Mouse (Mus musculus) c-Kit-positive CD71-positive TER-119-negative erythroid progenitor cells, embryonic 14.5 days (primary cell): Measurements from ENCODE around the gene Sh3rf3.

Experiments
- DNase-seq: peaks from one replicate; pipeline ENCODE4 v3.0.0-alpha.2; 2013; ENCODE audit warnings: low read depth

The Sh3rf3 gene

GRCm38 (mm10) chr10:58854548-58855198, 41.5 kb downstream of the Sh3rf3 start:
- no peak for DNase-seq

- no peak for DNase-seq
Observed at GRCm38 (mm10) chr10:58855199-58855751, 42.1 kb downstream of the Sh3rf3 start.

- no peak for DNase-seq
Observed at GRCm38 (mm10) chr10:58855814-58856213, 42.7 kb downstream of the Sh3rf3 start.

DNA sequence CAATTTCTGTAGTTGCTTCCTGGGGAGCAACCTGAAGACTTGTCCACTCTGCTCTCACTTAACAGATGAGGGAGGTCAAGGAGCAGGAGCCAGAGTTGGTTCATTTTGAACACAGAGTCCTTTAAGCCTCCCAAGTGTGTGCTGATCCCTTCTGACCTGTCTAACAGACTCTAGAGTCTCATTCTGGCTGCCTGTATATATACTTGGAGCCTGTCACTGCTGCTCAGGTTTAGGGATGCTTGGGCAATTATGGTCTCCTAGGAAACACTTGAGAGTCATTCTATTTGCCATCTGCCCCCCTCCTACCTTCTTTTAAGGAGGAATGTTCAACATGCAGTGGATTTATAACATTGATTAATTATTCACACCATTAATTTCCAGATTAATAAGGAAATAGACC, 43.6 kb downstream of the Sh3rf3 start:
- DNase-seq = no peak

GRCm38 (mm10) chr10:58864735-58865134, 51.6 kb downstream of the Sh3rf3 start:
- no peak for DNase-seq

GRCm38 (mm10) chr10:58867536-58867935, 54.4 kb downstream of the Sh3rf3 start:
- no peak for DNase-seq

- no peak for DNase-seq
Observed at GRCm38 (mm10) chr10:58869836-58870235, 56.7 kb downstream of the Sh3rf3 start.

- no peak for DNase-seq
Observed at GRCm38 (mm10) chr10:58871149-58871820, 58.1 kb downstream of the Sh3rf3 start.

GRCm38 (mm10) chr10:58871821-58872577, 58.8 kb downstream of the Sh3rf3 start:
- DNase-seq = no peak

GRCm38 (mm10) chr10:58877835-58878234, 64.7 kb downstream of the Sh3rf3 start:
- no peak for DNase-seq

GRCm38 (mm10) chr10:58878636-58879035, 65.5 kb downstream of the Sh3rf3 start:
- no peak for DNase-seq

GRCm38 (mm10) chr10:58882741-58883140, 69.6 kb downstream of the Sh3rf3 start:
- DNase-seq = no peak

GRCm38 (mm10) chr10:58885351-58885750, 72.2 kb downstream of the Sh3rf3 start:
- no peak for DNase-seq

DNA sequence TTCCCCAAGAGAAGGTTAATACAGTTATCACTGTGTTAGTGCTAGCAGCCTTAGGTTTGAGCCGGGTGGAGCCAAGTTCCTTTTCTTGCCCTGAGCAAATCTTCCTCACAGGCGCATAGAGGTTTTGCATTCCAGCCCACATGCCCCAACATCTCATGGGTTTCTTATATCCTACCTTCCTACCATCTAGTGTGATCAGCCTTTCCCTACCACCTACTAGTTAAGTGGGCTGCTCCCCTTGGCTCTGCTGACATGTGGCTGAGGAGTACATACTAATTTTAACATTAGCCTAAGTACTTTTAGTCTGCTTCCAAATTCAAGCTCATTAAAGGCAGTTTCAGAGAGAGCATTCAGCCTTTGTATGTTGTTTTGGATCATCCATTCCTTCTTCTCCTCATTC, 72.7 kb downstream of the Sh3rf3 start:
- DNase-seq = no peak

DNA sequence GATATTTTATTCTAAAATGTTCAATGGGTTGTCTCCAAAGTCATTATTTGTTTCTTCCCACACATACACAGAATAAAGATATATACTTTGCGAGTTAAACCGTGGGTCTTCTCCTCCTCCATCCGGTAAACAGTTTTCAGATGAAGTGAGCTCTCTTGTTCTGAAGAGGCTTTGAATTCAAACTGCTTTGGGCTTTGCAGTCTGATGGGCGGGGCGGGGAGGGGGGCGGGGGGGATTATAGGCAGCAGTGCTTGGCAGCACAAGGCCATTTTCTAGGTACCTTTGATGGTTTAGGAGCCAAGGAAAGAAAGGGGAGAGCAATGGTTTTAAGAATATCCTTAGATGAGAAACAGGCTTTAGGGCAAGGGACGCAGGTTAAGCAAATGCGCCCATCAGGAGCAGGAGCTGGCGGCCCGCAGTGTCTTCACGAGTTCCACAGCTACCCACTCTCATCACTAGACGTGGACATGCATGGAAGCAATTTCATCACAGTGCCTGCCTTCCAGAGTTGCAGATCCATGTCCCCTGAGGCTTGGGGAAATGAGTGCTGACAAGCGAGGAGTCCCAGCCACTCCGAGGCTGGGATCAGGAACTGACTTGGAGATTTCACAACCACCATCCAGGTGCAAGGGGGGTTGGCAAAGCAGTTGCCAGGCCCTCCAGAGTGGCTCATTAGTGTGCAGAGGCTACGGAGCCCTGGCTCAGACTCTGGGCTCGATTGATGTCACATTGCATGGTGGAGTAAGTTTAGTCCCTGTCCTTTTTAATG, 77.7 kb downstream of the Sh3rf3 start:
- no peak for DNase-seq

DNA sequence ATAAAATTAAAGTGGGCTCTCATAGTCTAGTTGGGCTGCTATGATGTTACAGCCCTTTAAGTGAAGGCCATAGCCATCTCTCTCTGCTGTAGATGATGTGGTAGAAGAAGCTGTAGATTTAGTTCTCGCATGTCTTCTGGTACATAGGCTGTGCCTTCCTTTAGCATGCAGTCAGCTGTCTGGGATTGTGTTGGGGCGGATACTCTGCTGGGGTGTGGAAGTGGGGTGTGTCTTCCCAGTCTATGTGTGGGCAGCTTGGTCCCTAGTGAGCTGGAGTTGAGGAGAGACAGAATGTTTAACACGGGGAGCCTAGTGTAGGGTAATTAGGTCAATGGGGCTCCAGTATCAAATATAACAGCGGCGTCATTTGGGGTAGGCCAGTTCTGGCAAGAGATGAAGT, 82.3 kb downstream of the Sh3rf3 start:
- no peak for DNase-seq

GRCm38 (mm10) chr10:58897009-58897543, 83.9 kb downstream of the Sh3rf3 start:
- no peak for DNase-seq

- DNase-seq = no peak
Observed at GRCm38 (mm10) chr10:58905253-58905652, 92.1 kb downstream of the Sh3rf3 start.

- no peak for DNase-seq
Observed at GRCm38 (mm10) chr10:58907001-58907443, 93.9 kb downstream of the Sh3rf3 start.

GRCm38 (mm10) chr10:58908451-58908850, 95.3 kb downstream of the Sh3rf3 start:
- no peak for DNase-seq
